Mouse (Mus musculus) G1E-ER4 (cell line): Measurements from ENCODE around the gene Gpr155. TPM values are rescaled to one million over a fixed set of nuclear protein-coding genes. Genes with fewer than 3 reads are reported as not detected.

Source experiments
- GATA1 ChIP-seq: IDR thresholded peaks from one replicate; pipeline ENCODE4 v1.8.0; 2012; ENCODE audit warnings: low read length, inconsistent platforms
- polyA plus RNA-seq: library from polyadenylated mRNA; stranded (reverse); fragments of >175 nt; gene quantifications from 2 replicates; pipeline ENCODE4 v1.2.3, GENCODE M21; 2012

Gpr155 gene
- polyA plus RNA-seq, 1 experiment, result 0.85 TPM

- no peak for TF ChIP-seq GATA1
Observed at GRCm38 (mm10) chr2:73351927-73352374, 34.4 kb downstream of the Gpr155 start.

- TF ChIP-seq GATA1, result no peak
Observed at GRCm38 (mm10) chr2:73351496-73351895, 34.9 kb downstream of the Gpr155 start.

DNA sequence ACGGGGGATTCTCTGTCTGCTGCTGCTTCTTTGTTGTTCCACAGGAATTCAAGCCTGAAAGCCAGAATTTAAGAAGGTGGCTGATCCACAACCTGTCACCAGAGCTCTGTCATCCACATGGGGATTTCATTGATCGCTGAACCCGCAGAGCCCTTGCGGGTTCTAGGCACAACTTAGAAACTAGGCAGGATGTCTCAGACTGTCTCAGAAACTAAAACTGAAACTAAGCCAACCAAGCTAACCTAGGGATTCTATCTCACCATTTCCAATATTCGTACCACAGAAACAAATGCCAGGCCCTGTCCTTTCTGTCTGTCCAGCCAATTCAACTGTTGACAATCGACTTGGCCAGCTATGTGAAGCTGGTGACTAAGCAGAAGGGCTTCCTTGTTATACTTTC, 38.2 kb downstream of the Gpr155 start:
- no peak for TF ChIP-seq GATA1

DNA sequence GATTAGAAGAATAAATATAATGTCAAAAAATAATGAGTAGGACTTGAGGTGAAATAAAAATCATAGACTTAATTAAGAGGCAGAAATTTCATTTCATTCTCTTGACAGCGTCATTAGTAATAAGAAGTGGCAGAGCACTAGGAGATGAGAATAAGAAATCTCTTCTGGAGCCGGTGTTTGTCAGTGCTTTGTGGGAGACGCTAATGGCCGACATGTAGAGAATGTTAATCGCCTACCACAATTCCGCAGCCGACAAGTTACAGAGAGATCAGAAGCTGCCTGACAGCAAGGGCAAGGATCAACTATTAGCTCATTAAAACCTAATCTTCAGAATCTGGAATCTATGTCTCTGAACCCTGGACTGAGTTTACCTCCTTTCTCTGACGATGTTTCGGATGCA, 38.6 kb downstream of the Gpr155 start:
- no peak for TF ChIP-seq GATA1

DNA sequence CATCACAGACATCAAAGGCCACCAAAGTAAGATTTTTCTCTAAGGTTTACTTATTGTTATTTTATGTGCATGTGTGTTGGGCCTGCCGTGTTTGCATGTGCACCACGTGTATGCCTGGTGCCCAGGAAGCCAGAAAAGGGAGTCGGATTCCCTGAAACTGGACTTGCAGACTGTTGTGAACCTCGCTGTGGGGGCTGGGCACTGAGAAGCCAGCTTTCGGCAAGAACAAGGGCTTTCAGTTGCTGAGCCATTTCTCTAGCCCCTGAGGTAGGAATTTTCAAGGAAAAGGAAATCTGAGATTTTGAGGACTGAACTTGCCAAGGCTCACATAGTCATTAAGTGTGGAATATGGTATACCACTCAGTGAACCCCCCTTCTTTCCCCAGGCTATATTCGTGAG, 39.2 kb downstream of the Gpr155 start:
- TF ChIP-seq GATA1, result no peak

- no peak for TF ChIP-seq GATA1
Observed at GRCm38 (mm10) chr2:73346345-73347086, 39.9 kb downstream of the Gpr155 start.

DNA sequence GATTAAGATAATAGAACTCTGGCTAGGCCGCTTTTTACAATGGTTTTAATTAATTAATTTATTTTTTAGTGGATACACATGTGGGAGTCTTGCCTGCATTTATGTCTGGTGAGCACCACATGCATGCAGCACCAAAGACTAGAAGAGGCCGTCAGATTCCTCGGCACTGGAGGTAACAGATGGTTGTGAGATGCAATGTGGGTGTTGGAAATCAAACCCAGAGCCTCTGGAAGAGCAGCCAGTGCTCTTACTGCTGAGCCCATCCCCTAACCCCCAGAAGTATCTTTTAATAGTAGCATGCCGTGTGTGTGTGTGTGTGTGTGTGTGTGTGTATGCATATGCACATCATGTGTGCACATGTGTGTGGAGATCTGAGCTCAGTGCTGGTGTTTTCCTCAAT, 41.2 kb downstream of the Gpr155 start:
- TF ChIP-seq GATA1, result no peak

- no peak for TF ChIP-seq GATA1
Observed at GRCm38 (mm10) chr2:73343701-73344100, 42.7 kb downstream of the Gpr155 start.

DNA sequence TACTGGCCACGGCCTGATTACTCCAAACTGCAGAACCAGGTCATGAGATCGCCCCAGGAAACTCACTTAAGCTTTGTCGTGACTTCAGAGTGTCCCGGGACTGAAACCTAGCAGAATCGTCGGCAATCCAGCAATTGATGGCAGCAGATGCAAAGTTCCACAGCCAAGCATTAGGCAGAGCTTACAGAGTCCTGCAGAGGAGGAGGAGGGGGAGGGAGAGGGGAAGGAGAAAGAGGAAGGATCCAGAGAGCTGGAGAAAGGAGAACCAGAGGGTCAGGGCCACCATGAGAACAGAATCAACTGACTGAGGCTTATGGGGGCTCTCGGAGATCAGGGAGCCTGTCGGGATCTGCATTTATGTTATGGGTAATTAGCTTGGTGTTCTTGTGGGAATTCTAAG, 48.0 kb downstream of the Gpr155 start:
- TF ChIP-seq GATA1, result no peak

- no peak for TF ChIP-seq GATA1
Observed at GRCm38 (mm10) chr2:73335949-73336348, 50.4 kb downstream of the Gpr155 start.

GRCm38 (mm10) chr2:73325871-73326270, 60.5 kb downstream of the Gpr155 start:
- no peak for TF ChIP-seq GATA1

GRCm38 (mm10) chr2:73322991-73323390, 63.4 kb downstream of the Gpr155 start:
- TF ChIP-seq GATA1, result no peak

DNA sequence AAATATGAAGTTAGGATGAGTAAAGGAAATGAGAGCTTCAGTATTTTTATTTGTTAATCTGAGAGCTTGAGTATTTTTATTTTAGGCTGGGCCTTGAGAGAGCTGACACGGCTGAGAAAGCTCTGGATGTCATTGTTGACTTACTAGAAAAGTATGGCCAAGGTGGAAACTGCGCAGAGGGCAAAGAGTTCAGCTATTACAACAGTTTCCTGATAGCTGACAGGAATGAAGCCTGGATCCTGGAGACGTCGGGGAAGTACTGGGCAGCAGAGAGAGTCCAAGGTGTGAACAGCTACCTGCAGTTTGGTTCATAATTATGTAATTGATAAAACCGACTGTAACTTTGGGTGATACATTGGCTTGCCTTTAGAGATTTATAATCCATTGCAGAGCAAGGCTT, 67.2 kb downstream of the Gpr155 start:
- TF ChIP-seq GATA1, result no peak

DNA sequence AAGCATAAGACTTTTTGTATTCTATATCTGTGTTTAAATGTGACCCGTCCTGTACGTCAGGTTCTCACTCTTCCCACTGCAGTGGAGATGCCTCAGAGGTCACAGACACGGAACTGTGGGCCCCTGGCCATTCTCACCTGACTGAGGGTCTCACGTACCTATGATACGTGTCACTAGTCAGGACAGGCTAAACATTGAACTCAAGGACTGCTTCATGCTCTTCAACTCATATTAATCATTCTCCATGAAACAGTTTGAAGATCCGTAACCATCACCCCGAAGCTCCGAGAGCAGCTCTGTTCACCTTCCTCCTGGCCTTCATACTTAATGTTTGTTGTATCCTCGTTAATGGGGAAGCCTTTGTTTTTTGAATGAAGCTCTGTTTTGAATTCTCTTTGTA, 68.9 kb downstream of the Gpr155 start:
- no peak for TF ChIP-seq GATA1

GRCm38 (mm10) chr2:73314311-73314710, 72.1 kb downstream of the Gpr155 start:
- no peak for TF ChIP-seq GATA1

GRCm38 (mm10) chr2:73313117-73313501, 73.3 kb downstream of the Gpr155 start:
- no peak for TF ChIP-seq GATA1
